Comparison of ENCODE assay signal across 8 mouse cellular contexts in the genomic region with DNA sequence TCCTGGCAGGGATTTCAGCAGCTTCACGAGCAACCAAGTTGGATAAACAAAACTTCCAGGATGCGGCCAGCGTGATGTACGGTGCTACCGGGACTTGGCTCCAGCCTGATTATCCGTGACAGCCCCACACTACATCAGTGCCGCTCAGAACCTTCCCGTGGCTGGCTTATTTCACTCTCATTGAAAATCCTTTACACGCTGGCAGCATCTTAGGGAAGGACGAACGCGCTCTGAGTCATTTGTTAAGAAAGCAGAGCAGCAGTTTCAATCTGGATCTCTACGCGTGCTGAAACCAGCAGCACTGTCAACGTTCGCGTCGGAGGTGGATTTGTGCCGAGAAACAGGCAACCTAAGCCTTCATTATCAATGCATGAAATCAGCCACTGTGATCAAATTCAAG.
DNase-seq lines count a peak whose midpoint lies in the region; ATAC-seq and TF ChIP-seq lines count a peak whose summit lies in the region.

No protein-coding gene starts in this region.

- peak overlapping the region; percentile 17; the same call in 1 of the 2 replicates for H3K9ac ChIP-seq in neural tube, embryonic 14.5 days (replicated peaks; ENCODE audit: low read depth, low read length)

- peak overlapping the region; percentile 67 for H3K4me3 ChIP-seq in gastrocnemius, adult 2 months
- H3K4me3 ChIP-seq in neural tube, embryonic 14.5 days (ENCODE audit: low read depth, low read length), result peak overlapping the region; percentile 20
- H3K4me3 ChIP-seq in lung, adult 2 months (replicated peaks; ENCODE audit: extremely low read depth, low read depth, low read length), result no peak overlapping the region

- TF ChIP-seq CTCF in gastrocnemius, adult 2 months (IDR thresholded peaks at IDR 0.05), result no peak
- no peak for TF ChIP-seq CTCF in lung, adult 2 months (IDR thresholded peaks at IDR 0.05; ENCODE audit: insufficient read depth, low read length)

- H3K4me1 ChIP-seq in neural tube, embryonic 14.5 days (ENCODE audit: control insufficient read depth, insufficient read depth, low read length), result 0 out of 2 replicates have a peak, but pooled peaks cover 6% of the 10 kb centered on the region
- H3K4me1 ChIP-seq in lung, adult 2 months (ENCODE audit: control insufficient read depth, insufficient read depth, low read length), result no peaks in the 10 kb centered on the region

- H3K27me3 ChIP-seq in neural tube, embryonic 14.5 days (ENCODE audit: control insufficient read depth, insufficient read depth, low read length), result no peaks in the 10 kb centered on the region

- H3K4me2 ChIP-seq in neural tube, embryonic 14.5 days (ENCODE audit: low read depth, low read length), result peak overlapping the region; percentile 36

- no peak for TF ChIP-seq POLR2A in lung, adult 2 months (IDR thresholded peaks at IDR 0.05; ENCODE audit: borderline replicate concordance, extremely low read depth, low read depth, low read length)

- no peaks in the 10 kb centered on the region for H3K36me3 ChIP-seq in neural tube, embryonic 14.5 days (ENCODE audit: control insufficient read depth, insufficient read depth, low read length)

- H3K9me3 ChIP-seq in neural tube, embryonic 14.5 days (ENCODE audit: control insufficient read depth, low read length), result no peaks in the 10 kb centered on the region

- peak; percentile 26 for DNase-seq in gastrocnemius, adult 2 months
- no peak for DNase-seq in gastrocnemius, postnatal 4 days (ENCODE audit: low spot score in 2 of 2)
- peak; percentile 36 for DNase-seq in brain, embryonic 18.5 days (ENCODE audit: low read depth, low spot score)
- DNase-seq in frontal cortex, postnatal 10 days (ENCODE audit: low spot score in 2 of 2), result peak; percentile 17 to 35
- peak; percentile 37 to 57 for DNase-seq in layer of hippocampus, postnatal 14 days (ENCODE audit: low spot score in 2 of 2)
- DNase-seq in lung, adult 2 months, result no peak
- DNase-seq in thymus, postnatal 14 days, result no peak

- ATAC-seq in neural tube, embryonic 14.5 days (ENCODE audit: low read depth), result peak; percentile 59

- 28% methylated on average over 19 of the region's 19 CpGs for WGBS in neural tube, embryonic 14.5 days
- 22% methylated on average over 19 of the region's 19 CpGs for WGBS in lung, adult 2 months

- intact Hi-C loops in gastrocnemius, adult 2 months (cut with DNase I), result loop anchor here (10.0 kb wide), 2 partner anchors 178 to 458 kb away; no protein-coding TSS in a partner anchor

- H3K27ac ChIP-seq in gastrocnemius, adult 2 months, result peak overlapping the region; percentile 36; the same call in 1 of the 2 replicates
- H3K27ac ChIP-seq in neural tube, embryonic 14.5 days (ENCODE audit: low read depth, low read length), result no peak overlapping the region; the same call in 1 of the 2 replicates

Comparison
In these comparisons a context has a peak if more than half of its experiments do, and no peak if none do; other contexts are left out.
1. DNase-seq: peak in gastrocnemius, adult 2 months (single experiment), brain, embryonic 18.5 days (single experiment), frontal cortex, postnatal 10 days (2 of 2) and layer of hippocampus, postnatal 14 days (2 of 2); none in gastrocnemius, postnatal 4 days (0 of 2), lung, adult 2 months (single experiment) and thymus, postnatal 14 days (single experiment).